Mouse (Mus musculus) heart, embryonic 15.5 days (tissue): ENCODE measurements around the gene Tuba3b. TPM values are rescaled to one million over a fixed set of nuclear protein-coding genes. Genes with fewer than 3 reads are reported as not detected.

Source experiments
- ATAC-seq: fragments of 200-750 bp; cut with Nextera tagmentation; replicated peaks from 2 replicates; pipeline ENCODE4 v1.8.0; 2017; ENCODE audit warnings: low read depth, moderate TSS enrichment; ENCODE audit not compliant: insufficient number of reproducible peaks, insufficient read depth, low FRiP score
- H3K27ac ChIP-seq: fragments of 300-500 bp; sonication (generic); 2 replicates; pipeline ENCODE4 v1.5.1; 2015; ENCODE audit warnings: mild to moderate bottlenecking, inconsistent platforms
- H3K27me3 ChIP-seq: fragments of 300-500 bp; sonication (generic); 2 replicates; pipeline ENCODE4 v1.6.1; 2015; ENCODE audit warnings: inconsistent platforms
- H3K36me3 ChIP-seq: fragments of 300-500 bp; sonication (generic); 2 replicates; pipeline ENCODE4 v1.6.1; 2015; ENCODE audit warnings: mild to moderate bottlenecking, inconsistent platforms
- H3K4me1 ChIP-seq: fragments of 300-500 bp; sonication (generic); replicated peaks from 2 replicates; pipeline ENCODE4 v1.6.1; 2015; ENCODE audit warnings: inconsistent platforms
- H3K4me2 ChIP-seq: fragments of 300-500 bp; sonication (generic); 2 replicates; pipeline ENCODE4 v1.6.1; 2015; ENCODE audit warnings: inconsistent platforms, mild to moderate bottlenecking, moderate library complexity
- H3K4me3 ChIP-seq: fragments of 300-500 bp; sonication (generic); 2 replicates; pipeline ENCODE4 v1.5.1; 2015; ENCODE audit warnings: mild to moderate bottlenecking, inconsistent platforms
- H3K9ac ChIP-seq: fragments of 300-500 bp; sonication (generic); 2 replicates; pipeline ENCODE4 v1.6.1; 2015; ENCODE audit warnings: mild to moderate bottlenecking, inconsistent platforms
- H3K9me3 ChIP-seq: fragments of 300-500 bp; sonication (generic); replicated peaks from 2 replicates; pipeline ENCODE4 v1.6.1; 2016; ENCODE audit warnings: inconsistent platforms
- WGBS: fragments of 180-500 bp; shearing (Covaris S2); methylation state at CpG from one replicate; pipeline ENCODE4 v1.1.7; 2015; ENCODE audit warnings: mixed read lengths; 5-methylcytosine and 5-hydroxymethylcytosine counted together
- polyA plus RNA-seq: library from polyadenylated mRNA; unstranded; fragments of >200 nt; fragmentation: Nextera tagmentation; extraction: Ambion mirVana; gene quantifications from 2 replicates; pipeline ENCODE4 v1.2.1, GENCODE M21; 2015

Tuba3b gene
- polyA plus RNA-seq, 1 experiment from 2014 or later: 0.39 TPM

- Histone ChIP-seq H3K4me3 (no peak overlapping the region), H3K4me1 (peaks cover 5% of the 10 kb centered on the region), H3K4me2 (no peak overlapping the region), H3K36me3 (no peaks in the 10 kb centered on the region), H3K27me3 (no peaks in the 10 kb centered on the region), H3K27ac (no peak overlapping the region), H3K9me3 (no peaks in the 10 kb centered on the region), H3K9ac (no peak overlapping the region)
- 83% methylated on average over 11 of the region's 11 CpGs for WGBS
- no peak for ATAC-seq
Measured at GRCm38 (mm10) chr6:145590501-145591293, 24.9 kb upstream of the Tuba3b start.

DNA sequence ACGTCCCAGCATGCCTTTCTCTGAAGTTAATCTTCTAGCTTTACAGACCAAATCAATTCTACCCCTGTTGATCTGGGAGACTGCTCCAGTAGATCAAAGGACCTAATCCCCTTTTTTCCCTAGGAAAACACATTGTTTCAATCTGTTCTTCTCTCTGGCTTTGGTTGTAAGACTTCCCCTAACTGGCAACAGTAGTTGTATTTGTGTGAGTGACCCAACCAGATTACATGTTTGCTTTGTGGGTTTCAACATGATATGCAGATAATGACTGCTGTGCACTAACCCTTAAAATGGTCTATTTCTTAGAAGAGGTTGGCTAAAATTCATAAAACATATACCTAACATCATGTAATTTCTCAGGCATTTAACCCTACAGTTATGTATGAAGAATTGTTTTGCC lies 24.0 kb upstream of the Tuba3b start:
- no peak overlapping the region for H3K4me2 ChIP-seq
- ATAC-seq: no peak
- no peak overlapping the region for H3K27ac ChIP-seq
- no peaks in the 10 kb centered on the region for H3K9me3 ChIP-seq
- peaks cover 8% of the 10 kb centered on the region for H3K4me1 ChIP-seq
- no peak overlapping the region for H3K4me3 ChIP-seq
- WGBS: 81% methylated on average over 1 of the region's 1 CpGs
- H3K9ac ChIP-seq: no peak overlapping the region
- no peaks in the 10 kb centered on the region for H3K36me3 ChIP-seq
- H3K27me3 ChIP-seq: no peaks in the 10 kb centered on the region

DNA sequence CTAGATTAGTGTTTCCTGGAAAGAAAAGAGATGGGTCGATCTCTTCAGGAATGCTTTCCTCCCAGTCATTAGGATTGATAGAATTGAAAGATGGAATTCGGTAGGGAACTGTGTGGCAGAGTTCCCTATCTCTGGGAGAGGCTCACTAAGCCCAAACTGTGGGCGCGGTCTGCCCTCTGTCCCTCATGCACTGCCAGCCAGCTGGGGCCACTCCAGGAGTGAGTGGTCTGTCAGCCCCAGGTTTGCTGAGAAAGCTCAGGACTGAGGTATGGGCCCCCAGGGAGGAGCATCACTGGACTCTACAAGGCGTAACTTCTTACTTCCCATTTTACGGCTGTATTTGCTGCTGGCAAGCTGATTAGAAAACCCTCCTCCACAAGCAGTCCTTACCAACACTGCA lies 23.5 kb upstream of the Tuba3b start:
- Histone ChIP-seq H3K4me2 (no peak overlapping the region), H3K4me1 (peaks cover 8% of the 10 kb centered on the region), H3K27me3 (no peaks in the 10 kb centered on the region), H3K4me3 (no peak overlapping the region), H3K9me3 (no peaks in the 10 kb centered on the region), H3K27ac (no peak overlapping the region), H3K36me3 (no peaks in the 10 kb centered on the region), H3K9ac (no peak overlapping the region)
- no peak for ATAC-seq
- 61% methylated on average over 6 of the region's 6 CpGs for WGBS

- no peak overlapping the region for H3K4me3 ChIP-seq
- H3K4me1 ChIP-seq: peaks cover 8% of the 10 kb centered on the region
- no peaks in the 10 kb centered on the region for H3K9me3 ChIP-seq
- no peak overlapping the region for H3K27ac ChIP-seq
- no peaks in the 10 kb centered on the region for H3K27me3 ChIP-seq
- no peaks in the 10 kb centered on the region for H3K36me3 ChIP-seq
- WGBS: 64% methylated on average over 8 of the region's 8 CpGs
- no peak for ATAC-seq
- H3K9ac ChIP-seq: no peak overlapping the region
- H3K4me2 ChIP-seq: no peak overlapping the region
Measured at GRCm38 (mm10) chr6:145592531-145592998, 23.0 kb upstream of the Tuba3b start.

DNA sequence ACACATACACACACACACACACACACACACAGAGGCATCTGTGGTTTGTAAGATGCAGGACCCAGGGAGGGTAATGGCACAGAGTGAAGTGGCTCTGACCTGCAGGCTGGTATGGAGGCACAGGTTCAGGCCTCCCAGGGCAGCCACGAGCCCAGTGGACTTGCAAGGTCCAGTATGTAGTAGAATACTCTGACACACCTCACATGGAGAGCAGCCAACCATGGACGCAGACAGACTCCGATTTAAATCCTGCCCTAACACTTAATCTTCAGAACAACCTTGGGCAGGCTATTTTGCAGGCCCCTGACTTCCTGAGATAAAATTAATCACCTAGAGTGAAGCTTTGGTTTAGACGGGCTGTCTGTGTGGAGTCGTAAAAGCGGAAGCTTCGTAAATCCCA lies 21.6 kb upstream of the Tuba3b start:
- no peak overlapping the region for H3K4me3 ChIP-seq
- H3K4me2 ChIP-seq: no peak overlapping the region
- no peak for ATAC-seq
- no peaks in the 10 kb centered on the region for H3K9me3 ChIP-seq
- H3K9ac ChIP-seq: no peak overlapping the region
- WGBS: 45% methylated on average over 7 of the region's 7 CpGs
- H3K4me1 ChIP-seq: peaks cover 8% of the 10 kb centered on the region
- no peaks in the 10 kb centered on the region for H3K27me3 ChIP-seq
- H3K27ac ChIP-seq: no peak overlapping the region
- no peaks in the 10 kb centered on the region for H3K36me3 ChIP-seq

DNA sequence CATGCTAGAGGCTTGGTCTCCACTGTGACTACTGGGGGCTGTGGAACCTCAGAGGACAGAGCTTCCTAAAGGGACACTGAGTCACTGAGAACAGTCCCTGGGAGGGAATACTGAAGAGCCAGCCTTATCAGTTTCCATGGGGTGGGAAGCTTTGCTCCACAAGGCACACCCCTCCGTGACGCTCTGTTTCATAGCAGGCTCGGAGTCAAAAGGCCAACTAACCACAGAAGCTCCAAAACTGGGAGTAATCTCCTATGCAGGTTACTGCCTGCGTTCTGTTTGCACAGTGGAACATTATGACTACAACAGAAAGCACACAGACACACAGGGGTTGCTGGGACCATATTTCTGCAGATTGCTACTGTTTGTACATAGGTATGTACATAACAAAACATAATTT lies 19.7 kb upstream of the Tuba3b start:
- Histone ChIP-seq H3K36me3 (no peaks in the 10 kb centered on the region), H3K4me2 (no peak overlapping the region), H3K27ac (no peak overlapping the region), H3K4me3 (no peak overlapping the region), H3K27me3 (no peaks in the 10 kb centered on the region), H3K9me3 (no peaks in the 10 kb centered on the region), H3K4me1 (peaks cover 10% of the 10 kb centered on the region), H3K9ac (no peak overlapping the region)
- 40% methylated on average over 4 of the region's 4 CpGs for WGBS
- ATAC-seq: no peak

DNA sequence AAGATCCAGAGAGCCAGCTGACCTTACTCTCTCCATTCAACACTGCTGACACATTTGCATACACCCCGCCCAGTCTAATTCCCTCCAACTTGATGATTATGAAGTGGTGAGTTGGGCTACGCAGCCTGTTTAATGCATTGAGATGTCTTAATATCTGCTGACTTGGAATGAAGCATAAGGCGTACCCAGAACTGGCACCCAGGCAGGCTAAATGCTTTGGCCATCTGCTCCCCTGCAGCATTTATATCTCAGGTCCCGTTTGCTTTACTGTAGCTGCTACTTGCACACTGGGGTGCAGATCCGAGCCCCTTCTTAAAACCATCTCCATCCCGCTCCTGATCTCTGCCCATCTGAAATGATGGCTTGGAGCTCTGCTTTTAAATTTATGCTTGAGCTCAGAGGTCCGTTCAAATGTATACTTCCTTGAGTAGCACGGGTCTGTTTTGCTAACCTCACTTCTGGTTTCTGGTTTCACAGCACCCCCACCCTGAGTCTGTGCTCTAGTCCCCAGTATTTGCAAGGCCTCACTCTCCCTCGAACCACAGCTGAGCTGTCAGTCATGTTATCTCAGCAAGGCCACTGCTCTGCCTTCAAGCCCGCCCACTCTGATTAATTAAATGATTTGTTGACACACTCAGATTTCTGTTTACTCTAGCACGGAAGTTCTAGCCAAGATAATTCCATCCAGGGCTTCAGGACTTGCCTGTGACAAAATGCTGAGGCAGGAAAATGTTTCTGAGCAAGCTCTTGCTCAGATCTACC lies 16.6 kb upstream of the Tuba3b start:
- 49% methylated on average over 11 of the region's 11 CpGs for WGBS
- Histone ChIP-seq H3K27me3 (no peaks in the 10 kb centered on the region), H3K27ac (no peak overlapping the region), H3K9ac (no peak overlapping the region), H3K36me3 (no peaks in the 10 kb centered on the region), H3K4me2 (no peak overlapping the region), H3K4me1 (peaks cover 6% of the 10 kb centered on the region), H3K4me3 (no peak overlapping the region), H3K9me3 (no peaks in the 10 kb centered on the region)
- ATAC-seq: no peak

DNA sequence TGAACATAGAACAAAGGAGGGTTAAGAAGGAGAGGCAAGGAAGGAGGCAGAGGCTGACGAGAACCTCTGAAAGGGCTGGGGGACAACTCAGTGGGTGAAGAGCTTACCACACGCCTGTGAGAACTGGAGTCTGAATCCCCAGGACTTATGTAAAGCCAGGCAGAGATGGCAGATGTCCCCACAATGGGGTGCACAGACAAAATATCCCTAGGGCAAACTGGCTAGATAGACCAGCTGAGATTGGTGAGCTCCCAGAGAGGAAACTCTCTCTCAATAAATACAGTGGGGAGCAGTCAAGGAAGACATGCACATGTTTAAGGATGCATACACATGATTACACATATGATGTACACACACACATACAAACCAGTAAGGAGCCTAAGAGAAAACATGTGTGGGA lies 11.4 kb upstream of the Tuba3b start:
- H3K27me3 ChIP-seq: no peaks in the 10 kb centered on the region
- H3K9me3 ChIP-seq: no peaks in the 10 kb centered on the region
- H3K9ac ChIP-seq: no peak overlapping the region
- 0 out of 2 replicates have a peak, but pooled peaks cover 3% of the 10 kb centered on the region for H3K4me1 ChIP-seq
- H3K4me3 ChIP-seq: no peak overlapping the region
- no peak overlapping the region for H3K27ac ChIP-seq
- no peak overlapping the region for H3K4me2 ChIP-seq
- no peaks in the 10 kb centered on the region for H3K36me3 ChIP-seq
- no peak for ATAC-seq
- WGBS: 52% methylated on average over 2 of the region's 2 CpGs

DNA sequence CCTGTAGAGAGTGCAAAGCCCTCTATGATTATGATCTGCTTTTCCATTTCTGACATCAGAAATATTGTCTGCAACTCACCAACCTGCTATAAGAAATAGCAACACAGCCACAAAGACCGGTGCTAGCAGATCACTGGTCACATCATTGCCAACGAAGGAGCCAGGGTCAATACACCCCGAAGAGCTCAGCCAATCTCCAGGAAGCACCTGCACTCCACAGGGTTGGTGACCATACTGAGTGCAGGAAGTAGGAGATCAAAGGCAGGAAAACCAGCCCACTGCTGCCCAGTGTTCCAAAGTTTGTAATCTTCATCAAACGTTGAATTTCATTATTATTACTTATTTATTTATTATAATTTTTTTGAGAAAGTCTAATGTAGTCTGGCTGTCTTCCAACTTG lies 10.9 kb upstream of the Tuba3b start:
- H3K4me1 ChIP-seq: 0 out of 2 replicates have a peak, but pooled peaks cover 2% of the 10 kb centered on the region
- H3K9ac ChIP-seq: no peak overlapping the region
- no peaks in the 10 kb centered on the region for H3K27me3 ChIP-seq
- no peak overlapping the region for H3K4me3 ChIP-seq
- H3K9me3 ChIP-seq: no peaks in the 10 kb centered on the region
- H3K36me3 ChIP-seq: no peaks in the 10 kb centered on the region
- 58% methylated on average over 4 of the region's 4 CpGs for WGBS
- H3K27ac ChIP-seq: no peak overlapping the region
- no peak for ATAC-seq
- H3K4me2 ChIP-seq: no peak overlapping the region

DNA sequence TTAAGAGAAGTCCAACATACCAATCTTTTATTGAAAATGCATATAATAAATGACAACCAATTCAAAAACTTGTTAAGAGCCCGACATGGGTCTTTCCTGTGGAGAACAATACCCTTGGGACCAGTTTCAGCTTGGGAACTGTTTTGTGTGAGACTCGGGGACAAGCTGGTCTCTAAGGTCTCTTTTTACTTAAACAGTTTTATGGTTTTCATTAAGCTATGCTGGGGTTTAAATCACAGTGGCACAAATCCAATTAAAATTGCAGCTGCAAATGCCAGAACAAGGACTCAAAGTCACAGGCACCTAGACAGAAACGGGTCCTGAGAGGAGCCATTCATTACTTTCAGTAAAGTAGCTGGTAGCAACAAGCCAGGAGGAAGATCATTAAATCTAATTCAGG lies 10.4 kb upstream of the Tuba3b start:
- 52% methylated on average over 3 of the region's 3 CpGs for WGBS
- Histone ChIP-seq H3K4me1 (0 out of 2 replicates have a peak, but pooled peaks cover 2% of the 10 kb centered on the region), H3K27ac (no peak overlapping the region), H3K4me3 (no peak overlapping the region), H3K9me3 (no peaks in the 10 kb centered on the region), H3K27me3 (no peaks in the 10 kb centered on the region), H3K36me3 (no peaks in the 10 kb centered on the region), H3K4me2 (no peak overlapping the region), H3K9ac (no peak overlapping the region)
- ATAC-seq: no peak

- WGBS: 79% methylated on average over 4 of the region's 4 CpGs
- no peak overlapping the region for H3K9ac ChIP-seq
- no peak for ATAC-seq
- 0 out of 2 replicates have a peak, but pooled peaks cover 2% of the 10 kb centered on the region for H3K4me1 ChIP-seq
- H3K4me3 ChIP-seq: no peak overlapping the region
- no peak overlapping the region for H3K4me2 ChIP-seq
- H3K27me3 ChIP-seq: no peaks in the 10 kb centered on the region
- H3K27ac ChIP-seq: no peak overlapping the region
- H3K36me3 ChIP-seq: no peaks in the 10 kb centered on the region
- H3K9me3 ChIP-seq: no peaks in the 10 kb centered on the region
Measured at GRCm38 (mm10) chr6:145607746-145608145, 7.8 kb upstream of the Tuba3b start.
